Mouse (Mus musculus): ENCODE data around the gene Catip.

Gene Catip

GRCm38 (mm10) chr1:74400531-74400930 is 38.6 kb downstream of the Catip start:
- DNase-seq (ENCODE audit: low read depth, low spot score) = no peak

- no peak for DNase-seq (ENCODE audit: low read depth, low spot score)
These were observed 39.3 kb downstream of the Catip start for GRCm38 (mm10) chr1:74401015-74401702.

GRCm38 (mm10) chr1:74404206-74404605 is 42.3 kb downstream of the Catip start:
- DNase-seq (ENCODE audit: low read depth, low spot score) = no peak

- DNase-seq (ENCODE audit: low read depth, low spot score) = no peak
These were observed 46.9 kb downstream of the Catip start, which contains the start of gene Vil1 for GRCm38 (mm10) chr1:74408589-74409504. Vil1 (plus strand) TSS chr1:74409376.

- no peak for DNase-seq (ENCODE audit: low read depth, low spot score)
These were observed 49.9 kb downstream of the Catip start for GRCm38 (mm10) chr1:74411753-74412325.

- no peak for DNase-seq (ENCODE audit: low read depth, low spot score)
These were observed 50.8 kb downstream of the Catip start for GRCm38 (mm10) chr1:74412711-74413110.

- DNase-seq (ENCODE audit: low read depth, low spot score) = peak; percentile 57
These were observed 53.2 kb downstream of the Catip start for GRCm38 (mm10) chr1:74415143-74415542.

All from skeletal muscle tissue, adult 2 months (tissue).